Mouse (Mus musculus) liver, adult 2 months (tissue): ENCODE results near the gene Gng7. TPM values are rescaled to one million over a fixed set of nuclear protein-coding genes. Genes with fewer than 3 reads are reported as not detected.

Experiments
- DNase-seq: peaks from one replicate; pipeline ENCODE4 v3.0.0-alpha.2; 2011; ENCODE audit warnings: low read depth, low spot score; ENCODE audit errors: extremely low read depth
- H3K27ac ChIP-seq: fragments of 200-500 bp; replicated peaks from 2 replicates; pipeline ENCODE4 v1.5.1; 2012; ENCODE audit warnings: low read depth, mild to moderate bottlenecking, control low read depth, inconsistent platforms, low read length; ENCODE audit not compliant: insufficient read depth
- H3K27me3 ChIP-seq: fragments of 200-500 bp; 2 replicates; pipeline ENCODE4 v1.6.1; 2012; ENCODE audit warnings: mild to moderate bottlenecking, moderate library complexity, low read length, inconsistent platforms; ENCODE audit not compliant: control insufficient read depth, insufficient read depth
- H3K36me3 ChIP-seq: fragments of 200-500 bp; 2 replicates; pipeline ENCODE4 v1.6.1; 2012; ENCODE audit warnings: low read length, inconsistent platforms; ENCODE audit not compliant: control insufficient read depth, insufficient read depth
- H3K4me1 ChIP-seq: fragments of 200-500 bp; 2 replicates; pipeline ENCODE4 v1.6.1; 2011; ENCODE audit warnings: low read length; ENCODE audit not compliant: control insufficient read depth, insufficient read depth
- H3K4me3 ChIP-seq: fragments of 200-500 bp; 2 replicates; pipeline ENCODE4 v1.5.1; 2011; ENCODE audit warnings: low read depth, mild to moderate bottlenecking, control low read depth, low read length, moderate library complexity; ENCODE audit not compliant: insufficient read depth
- H3K79me2 ChIP-seq: fragments of 200-500 bp; 2 replicates; pipeline ENCODE4 v1.6.1; 2012; ENCODE audit warnings: inconsistent platforms, mild to moderate bottlenecking, low read length, moderate library complexity; ENCODE audit not compliant: control insufficient read depth, insufficient read depth
- H3K9ac ChIP-seq: fragments of 200-500 bp; 2 replicates; pipeline ENCODE4 v1.6.1; 2012; ENCODE audit warnings: low read depth, mild to moderate bottlenecking, control low read depth, inconsistent platforms, low read length
- CTCF ChIP-seq: fragments of 200-500 bp; IDR thresholded peaks from 2 replicates; pipeline ENCODE4 v1.5.1; 2011; ENCODE audit warnings: low read depth, low read length, control low read depth
- POLR2A ChIP-seq: fragments of 200-500 bp; IDR thresholded peaks from 2 replicates; pipeline ENCODE4 v1.6.1; 2011; ENCODE audit warnings: low read length, control low read depth; ENCODE audit not compliant: insufficient read depth; ENCODE audit errors: extremely low read depth
- WGBS: fragments of 180-500 bp; shearing (Covaris S2); methylation state at CpG from one replicate; pipeline ENCODE4 v1.1.7; 2018; 5-methylcytosine and 5-hydroxymethylcytosine counted together
- polyA plus RNA-seq: library from polyadenylated mRNA; depleted of rRNA; stranded (reverse); fragments of >200 nt; gene quantifications from 2 replicates; pipeline ENCODE4 v1.2.3, GENCODE M21; 2012
- total RNA-seq: library from RNA; depleted of rRNA; stranded (reverse); fragments of >200 nt; gene quantifications from 2 replicates; pipeline ENCODE4 v1.2.3, GENCODE M21; 2014

The Gng7 gene
- total and polyA plus RNA-seq, 2 experiments, result 0.09 to 0.65 TPM

GRCm38 (mm10) chr10:80931695-80932094 lies 83.0 kb downstream of the Gng7 start:
- WGBS, result 42% methylated on average over 26 of the region's 26 CpGs
- no peak for DNase-seq

GRCm38 (mm10) chr10:80931153-80931671 lies 83.5 kb downstream of the Gng7 start:
- no peaks in the 10 kb centered on the region; the same call in 1 of the 2 replicates for H3K27me3 ChIP-seq
- TF ChIP-seq POLR2A, result no peak
- no peak for TF ChIP-seq CTCF
- no peaks in the 10 kb centered on the region for H3K79me2 ChIP-seq
- H3K9ac ChIP-seq, result no peak overlapping the region; the same call in 1 of the 2 replicates
- no peaks in the 10 kb centered on the region for H3K36me3 ChIP-seq
- DNase-seq, result peak; percentile 55
- no peak overlapping the region for H3K27ac ChIP-seq
- peaks cover 22% of the 10 kb centered on the region for H3K4me1 ChIP-seq
- peak overlapping the region; percentile 56; the same call in 1 of the 2 replicates for H3K4me3 ChIP-seq
- WGBS, result 17% methylated on average over 14 of the region's 14 CpGs

More at GRCm38 (mm10) chr10:80931695-80932094, 83.0 kb downstream of the Gng7 start:
- Histone ChIP-seq H3K4me1 (peaks cover 22% of the 10 kb centered on the region), H3K27ac (no peak overlapping the region), H3K4me3 (no peak overlapping the region), H3K27me3 (no peaks in the 10 kb centered on the region; the same call in 1 of the 2 replicates), H3K36me3 (no peaks in the 10 kb centered on the region), H3K9ac (no peak overlapping the region), H3K79me2 (no peaks in the 10 kb centered on the region)
- no peak for TF ChIP-seq POLR2A
- TF ChIP-seq CTCF, result no peak

- H3K4me3 ChIP-seq, result peak overlapping the region; percentile 56
- H3K79me2 ChIP-seq, result no peaks in the 10 kb centered on the region
- no peak for DNase-seq
- TF ChIP-seq CTCF, result no peak
- no peak for TF ChIP-seq POLR2A
- no peak overlapping the region for H3K27ac ChIP-seq
- peak overlapping the region; percentile 44 for H3K9ac ChIP-seq
- peaks cover 22% of the 10 kb centered on the region for H3K4me1 ChIP-seq
- WGBS, result 2% methylated on average over 45 of the region's 45 CpGs
- H3K36me3 ChIP-seq, result no peaks in the 10 kb centered on the region
- no peaks in the 10 kb centered on the region; the same call in 1 of the 2 replicates for H3K27me3 ChIP-seq
Measured at GRCm38 (mm10) chr10:80930361-80931152, 84.2 kb downstream of the Gng7 start.

GRCm38 (mm10) chr10:80929299-80930226 lies 85.2 kb downstream of the Gng7 start, which contains the start of gene Gadd45b:
TSS of gene Gadd45b (plus strand) at chr10:80930073.
- Histone ChIP-seq H3K27ac (peak within 1 kb of the TSS; percentile 52), H3K27me3 (no peaks in the 10 kb centered on the region; the same call in 1 of the 2 replicates), H3K9ac (peak within 1 kb of the TSS; percentile 49), H3K4me1 (peaks cover 22% of the 10 kb centered on the region), H3K36me3 (no peaks in the 10 kb centered on the region), H3K4me3 (peak within 1 kb of the TSS; percentile 56), H3K79me2 (no peaks in the 10 kb centered on the region)
- DNase-seq, result peak; percentile 90
- under 1% methylated on average over 56 of the region's 56 CpGs for WGBS
- TF ChIP-seq CTCF, result no peak
- peak; percentile 97 for TF ChIP-seq POLR2A

- 0 out of 2 replicates have a peak overlapping the region, but pooled peaks have one; percentile 52 for H3K27ac ChIP-seq
- peak overlapping the region; percentile 49 for H3K9ac ChIP-seq
- H3K4me1 ChIP-seq, result peaks cover 21% of the 10 kb centered on the region
- no peaks in the 10 kb centered on the region for H3K36me3 ChIP-seq
- TF ChIP-seq CTCF (peak; percentile 90), POLR2A (no peak)
- H3K4me3 ChIP-seq, result peak overlapping the region; percentile 52
- peak; percentile 65 for DNase-seq
- no peaks in the 10 kb centered on the region for H3K79me2 ChIP-seq
- under 1% methylated on average over 48 of the region's 48 CpGs for WGBS
- no peaks in the 10 kb centered on the region; the same call in 1 of the 2 replicates for H3K27me3 ChIP-seq
Measured at GRCm38 (mm10) chr10:80928586-80929298, 86.0 kb downstream of the Gng7 start.
